Mouse (Mus musculus) layer of hippocampus, postnatal 25 days (tissue): ENCODE measurements around the gene Ddx3x. TPM values are rescaled to one million over a fixed set of nuclear protein-coding genes. Genes with fewer than 3 reads are reported as not detected.
"Not testable (repeated sequence)": the region's sequence is repeated elsewhere in the genome, so short reads cannot be mapped to it uniquely, and the experiment has no call there.

Experiments used
- DNase-seq, 2 experiments: peaks; one replicate each; pipeline ENCODE4 v3.0.0; 2022; ENCODE audit warnings: mixed read lengths in 2 of 2, low spot score in 1 of 2; ENCODE audit errors: extremely low spot score in 1 of 2
- total RNA-seq, 2 experiments: library from RNA; stranded (reverse); gene quantifications; 2 replicates each; pipeline ENCODE4 v1.2.3; 2021

The Ddx3x gene
- total RNA-seq = 100 to 1,000 TPM; 163 to 190 TPM

GRCm38 (mm10) chrX:13280409-13281328 lies at the start of gene Ddx3x:
Ddx3x (plus strand) TSS chrX:13280970.
- peak; percentile 93 to 94 for DNase-seq

GRCm38 (mm10) chrX:13231243-13231642 lies 49.5 kb upstream of the Ddx3x start:
- DNase-seq = no peak

- DNase-seq = not testable (repeated sequence)
Measured at GRCm38 (mm10) chrX:13232834-13233233, 47.9 kb upstream of the Ddx3x start.

GRCm38 (mm10) chrX:13233631-13234030 lies 47.1 kb upstream of the Ddx3x start:
- no peak for DNase-seq

GRCm38 (mm10) chrX:13234709-13235108 lies 46.1 kb upstream of the Ddx3x start:
- DNase-seq = no peak

- DNase-seq = no peak
Measured at GRCm38 (mm10) chrX:13236100-13236568, 44.6 kb upstream of the Ddx3x start.

GRCm38 (mm10) chrX:13239455-13239854 lies 41.3 kb upstream of the Ddx3x start:
- no peak for DNase-seq

GRCm38 (mm10) chrX:13240646-13241425 lies 39.9 kb upstream of the Ddx3x start:
- no peak for DNase-seq

- no peak for DNase-seq
Measured at GRCm38 (mm10) chrX:13241426-13242319, 39.1 kb upstream of the Ddx3x start.

- DNase-seq = peak; percentile 42 to 63
Measured at GRCm38 (mm10) chrX:13242320-13243096, 38.3 kb upstream of the Ddx3x start.

- no peak for DNase-seq
Measured at GRCm38 (mm10) chrX:13243133-13244123, 37.3 kb upstream of the Ddx3x start.

- no peak for DNase-seq
Measured at GRCm38 (mm10) chrX:13244588-13244987, 36.2 kb upstream of the Ddx3x start.

GRCm38 (mm10) chrX:13245027-13245426 lies 35.7 kb upstream of the Ddx3x start:
- DNase-seq = no peak

- DNase-seq = no peak
Measured at GRCm38 (mm10) chrX:13251683-13252082, 29.1 kb upstream of the Ddx3x start.

- DNase-seq = no peak
Measured at GRCm38 (mm10) chrX:13254273-13254672, 26.5 kb upstream of the Ddx3x start.

- no peak for DNase-seq
Measured at GRCm38 (mm10) chrX:13263356-13263755, 17.4 kb upstream of the Ddx3x start.

GRCm38 (mm10) chrX:13275519-13276137 lies 5.1 kb upstream of the Ddx3x start:
- DNase-seq = no peak

- no peak for DNase-seq
Measured at GRCm38 (mm10) chrX:13278996-13279395, 1.8 kb upstream of the Ddx3x start.
